Mouse (Mus musculus) midbrain, embryonic 11.5 days (tissue): ENCODE data around the gene Krtap4-16. TPM values are rescaled to one million over a fixed set of nuclear protein-coding genes. Genes with fewer than 3 reads are reported as not detected.
"Not testable (repeated sequence)": the region's sequence is repeated elsewhere in the genome, so short reads cannot be mapped to it uniquely, and the experiment has no call there.

Source experiments
- ATAC-seq: fragments of 200-750 bp; cut with Nextera tagmentation; 2 replicates; pipeline ENCODE4 v1.8.0; 2017; ENCODE audit warnings: moderate TSS enrichment, moderate library complexity; ENCODE audit not compliant: low FRiP score
- DNase-seq: peaks from one replicate; pipeline ENCODE4 v3.0.0; 2015; ENCODE audit warnings: low spot score; ENCODE audit errors: missing footprints
- H3K27ac ChIP-seq: fragments of 300-500 bp; sonication (generic); 2 replicates; pipeline ENCODE4 v1.5.1; 2014; ENCODE audit warnings: low read depth, low read length
- H3K27me3 ChIP-seq: fragments of 300-500 bp; sonication (generic); 2 replicates; pipeline ENCODE4 v1.6.1; 2014; ENCODE audit warnings: mild to moderate bottlenecking, low read length, moderate library complexity, mixed read lengths; ENCODE audit not compliant: control insufficient read depth, insufficient read depth
- H3K36me3 ChIP-seq: fragments of 300-500 bp; sonication (generic); 2 replicates; pipeline ENCODE4 v1.6.1; 2014; ENCODE audit warnings: mild to moderate bottlenecking, low read length, moderate library complexity, mixed read lengths; ENCODE audit not compliant: control insufficient read depth, insufficient read depth
- H3K4me1 ChIP-seq: fragments of 300-500 bp; sonication (generic); 2 replicates; pipeline ENCODE4 v1.6.1; 2014; ENCODE audit warnings: low read length; ENCODE audit not compliant: control insufficient read depth, insufficient read depth
- H3K4me2 ChIP-seq: fragments of 300-500 bp; sonication (generic); 2 replicates; pipeline ENCODE4 v1.6.1; 2014; ENCODE audit warnings: mild to moderate bottlenecking, moderate library complexity
- H3K4me3 ChIP-seq: fragments of 300-500 bp; sonication (generic); 2 replicates; pipeline ENCODE4 v1.5.1; 2014; ENCODE audit warnings: low read depth, low read length
- H3K9ac ChIP-seq: fragments of 300-500 bp; sonication (generic); 2 replicates; pipeline ENCODE4 v1.6.1; 2014; ENCODE audit warnings: low read length
- H3K9me3 ChIP-seq: fragments of 300-500 bp; sonication (generic); 2 replicates; pipeline ENCODE4 v1.6.1; 2016; ENCODE audit warnings: low read length; ENCODE audit not compliant: control insufficient read depth
- WGBS: fragments of 180-500 bp; shearing (Covaris S2); extraction: QIAGEN DNeasy Blood & Tissue Kit; methylation state at CpG from one replicate; pipeline ENCODE4 v1.1.7; 2014; 5-methylcytosine and 5-hydroxymethylcytosine counted together
- polyA plus RNA-seq: library from polyadenylated mRNA; unstranded; fragments of >200 nt; fragmentation: Nextera tagmentation; extraction: Ambion mirVana; gene quantifications from 2 replicates; pipeline ENCODE4 v1.2.1, GENCODE M21; 2014

Gene Krtap4-16
- polyA plus RNA-seq = not detected in 2 replicates

- no peaks in the 10 kb centered on the region for H3K9me3 ChIP-seq
- H3K4me3 ChIP-seq = no peak within 1 kb of the TSS
- H3K4me2 ChIP-seq = no peak within 1 kb of the TSS
- no peak for DNase-seq
- ATAC-seq = no peak
- no peak within 1 kb of the TSS for H3K27ac ChIP-seq
- no peak within 1 kb of the TSS for H3K9ac ChIP-seq
- H3K27me3 ChIP-seq = no peaks in the 10 kb centered on the region
- no peaks in the 10 kb centered on the region for H3K36me3 ChIP-seq
- H3K4me1 ChIP-seq = no peaks in the 10 kb centered on the region
Observed at GRCm38 (mm10) chr11:99851508-99851907, at the start of gene Krtap4-16. TSS of gene Krtap4-16 (minus strand) at chr11:99851608.

- not testable (repeated sequence) for H3K4me2 ChIP-seq, H3K4me3 ChIP-seq, H3K36me3 ChIP-seq, DNase-seq, H3K9ac ChIP-seq, H3K4me1 ChIP-seq, ATAC-seq, H3K9me3 ChIP-seq, H3K27me3 ChIP-seq, H3K27ac ChIP-seq
- WGBS = 56% methylated on average over 1 of the region's 1 CpGs
Observed at GRCm38 (mm10) chr11:99878887-99879286, 27.5 kb upstream of the Krtap4-16 start, which contains the start of gene Gm11567. TSS of gene Gm11567 (plus strand) at chr11:99879187.

- WGBS = 85% methylated on average over 1 of the region's 1 CpGs
- H3K27ac ChIP-seq, H3K4me2 ChIP-seq: not testable (repeated sequence)
Observed at GRCm38 (mm10) chr11:99873089-99873488, 21.7 kb upstream of the Krtap4-16 start, which contains the start of gene Krtap9-1. TSS of gene Krtap9-1 (plus strand) at chr11:99873389.

GRCm38 (mm10) chr11:99864176-99864575, 12.8 kb upstream of the Krtap4-16 start, which contains the start of gene Gm11559:
TSS of gene Gm11559 (plus strand) at chr11:99864476.
- H3K4me3 ChIP-seq, H3K27ac ChIP-seq, H3K27me3 ChIP-seq, H3K4me2 ChIP-seq, H3K9me3 ChIP-seq, H3K4me1 ChIP-seq, H3K36me3 ChIP-seq, ATAC-seq, H3K9ac ChIP-seq, DNase-seq: not testable (repeated sequence)
- 73% methylated on average over 1 of the region's 1 CpGs for WGBS

More at GRCm38 (mm10) chr11:99873089-99873488, 21.7 kb upstream of the Krtap4-16 start, which contains the start of gene Krtap9-1:
- not testable (repeated sequence) for H3K9me3 ChIP-seq, ATAC-seq, DNase-seq, H3K4me1 ChIP-seq, H3K27me3 ChIP-seq, H3K4me3 ChIP-seq, H3K9ac ChIP-seq, H3K36me3 ChIP-seq

- no peak for DNase-seq
- no peaks in the 10 kb centered on the region for H3K9me3 ChIP-seq
- 85% methylated on average over 2 of the region's 2 CpGs for WGBS
- H3K27me3 ChIP-seq = no peaks in the 10 kb centered on the region
- no peak overlapping the region for H3K9ac ChIP-seq
- no peaks in the 10 kb centered on the region for H3K4me1 ChIP-seq
- no peak overlapping the region for H3K4me3 ChIP-seq
- H3K27ac ChIP-seq = no peak overlapping the region
- ATAC-seq = no peak
- no peaks in the 10 kb centered on the region for H3K36me3 ChIP-seq
- H3K4me2 ChIP-seq = no peak overlapping the region
Observed at GRCm38 (mm10) chr11:99858761-99859160, 7.4 kb upstream of the Krtap4-16 start.

GRCm38 (mm10) chr11:99857617-99858016, 6.2 kb upstream of the Krtap4-16 start, which contains the start of gene Gm11568:
TSS of gene Gm11568 (plus strand) at chr11:99857917.
- H3K4me2 ChIP-seq = no peak within 1 kb of the TSS
- ATAC-seq (no peak), DNase-seq (no peak)
- no peak within 1 kb of the TSS for H3K4me3 ChIP-seq
- H3K9ac ChIP-seq = no peak within 1 kb of the TSS
- 92% methylated on average over 2 of the region's 2 CpGs for WGBS
- no peak within 1 kb of the TSS for H3K27ac ChIP-seq
- H3K27me3 ChIP-seq = no peaks in the 10 kb centered on the region
- H3K4me1 ChIP-seq = no peaks in the 10 kb centered on the region
- no peaks in the 10 kb centered on the region for H3K9me3 ChIP-seq
- H3K36me3 ChIP-seq = no peaks in the 10 kb centered on the region

GRCm38 (mm10) chr11:99854121-99854520, 2.7 kb upstream of the Krtap4-16 start:
- ATAC-seq (no peak), DNase-seq (peak; percentile 83)

GRCm38 (mm10) chr11:99846746-99847145, 4.7 kb downstream of the Krtap4-16 start:
- Histone ChIP-seq H3K4me1 (no peaks in the 10 kb centered on the region), H3K36me3 (no peaks in the 10 kb centered on the region), H3K27ac (no peak overlapping the region), H3K9me3 (no peaks in the 10 kb centered on the region), H3K4me2 (no peak overlapping the region), H3K4me3 (no peak overlapping the region), H3K27me3 (no peaks in the 10 kb centered on the region), H3K9ac (no peak overlapping the region)
- 98% methylated on average over 2 of the region's 2 CpGs for WGBS
- no peak for DNase-seq
- ATAC-seq = no peak

More at GRCm38 (mm10) chr11:99854121-99854520, 2.7 kb upstream of the Krtap4-16 start:
- Histone ChIP-seq H3K4me2 (no peak overlapping the region), H3K9ac (no peak overlapping the region), H3K9me3 (no peaks in the 10 kb centered on the region), H3K4me1 (no peaks in the 10 kb centered on the region), H3K4me3 (no peak overlapping the region), H3K27ac (no peak overlapping the region), H3K36me3 (no peaks in the 10 kb centered on the region), H3K27me3 (no peaks in the 10 kb centered on the region)
- WGBS = 52% methylated on average over 3 of the region's 3 CpGs

- Histone ChIP-seq H3K9ac (no peak overlapping the region), H3K4me2 (no peak overlapping the region), H3K27ac (no peak overlapping the region), H3K27me3 (no peaks in the 10 kb centered on the region), H3K4me3 (no peak overlapping the region), H3K4me1 (no peaks in the 10 kb centered on the region), H3K9me3 (no peaks in the 10 kb centered on the region), H3K36me3 (no peaks in the 10 kb centered on the region)
- WGBS = 77% methylated on average over 1 of the region's 1 CpGs
- ATAC-seq (no peak), DNase-seq (no peak)
Observed at GRCm38 (mm10) chr11:99842185-99842584, 9.2 kb downstream of the Krtap4-16 start.
